Mouse (Mus musculus): ENCODE measurements around the gene Syt3. TPM values are rescaled to one million over a fixed set of nuclear protein-coding genes. Genes with fewer than 3 reads are reported as not detected.

Gene Syt3
- not detected for total RNA-seq (2023)

GRCm38 (mm10) chr7:44383980-44384715 lies at the start of gene Syt3:
Syt3 (plus strand) TSS chr7:44384102.

GRCm38 (mm10) chr7:44385720-44386119 lies 1.8 kb downstream of the Syt3 start, which contains the start of gene 1700008O03Rik:
1700008O03Rik (minus strand) TSS chr7:44385820.

DNA sequence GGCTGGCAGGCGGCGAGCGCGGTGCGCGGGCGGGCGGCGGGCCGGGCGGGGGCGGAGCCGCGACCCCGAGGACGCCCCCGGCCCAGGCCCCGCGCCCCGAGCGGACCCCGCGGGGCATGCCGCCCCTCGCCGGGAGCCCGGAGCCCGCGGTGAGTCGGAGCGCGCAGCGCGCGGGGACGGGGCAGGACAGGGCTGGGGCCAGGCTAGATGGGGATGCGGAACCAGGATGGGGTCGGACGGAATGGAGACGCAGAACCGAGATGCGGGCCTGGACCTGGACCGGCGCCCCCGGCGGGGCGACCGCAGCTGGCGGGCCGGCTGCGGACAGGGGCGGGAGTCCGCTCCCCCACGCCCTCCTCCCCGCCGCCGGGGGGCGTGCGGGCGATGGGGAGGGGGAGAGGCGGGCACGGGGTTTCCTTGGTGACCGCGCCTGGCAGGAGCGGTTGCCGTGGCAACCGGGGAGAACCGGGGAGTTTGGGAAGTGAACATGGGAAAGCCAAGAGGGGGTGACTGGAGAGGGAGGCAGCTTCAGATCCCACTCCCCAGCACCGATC lies 45.1 kb downstream of the Syt3 start, which contains the start of gene Lrrc4b:
Gene Lrrc4b, plus strand, starts transcription at position 51 of the 554 bp plus-strand sequence.

Other genes with a start within 250 kb of the Syt3 start
- not detected for gene Klk1b16, start 247.3 kb upstream of the Syt3 start, total RNA-seq (2023)
- gene Klk1b24, start 195.9 kb upstream of the Syt3 start, total RNA-seq (2023): not detected
- gene Klk1b3, start 185.9 kb upstream of the Syt3 start, total RNA-seq (2023): not detected
- gene Klk1b4, start 176.7 kb upstream of the Syt3 start, total RNA-seq (2023): not detected
- gene Klk1b5, start 168.2 kb upstream of the Syt3 start, total RNA-seq (2023): not detected
- gene Klk1, start 158.7 kb upstream of the Syt3 start, total RNA-seq (2023): 0.82 TPM
- gene Gm36864, start 147.9 kb upstream of the Syt3 start, total RNA-seq (2023): not detected
- gene 1700028J19Rik, start 137.4 kb upstream of the Syt3 start, total RNA-seq (2023): 3.3 TPM
- 214 TPM for gene 2410002F23Rik, start 137.4 kb upstream of the Syt3 start, total RNA-seq (2023)
- gene Acp4, start 126.7 kb upstream of the Syt3 start, total RNA-seq (2023): not detected
- not detected for gene Gm15517, start 122.7 kb upstream of the Syt3 start, total RNA-seq (2023)
- gene Clec11a, start 77.2 kb upstream of the Syt3 start, total RNA-seq (2023): 0.67 TPM
- gene Shank1, start 73.8 kb upstream of the Syt3 start, total RNA-seq (2023): 3.0 TPM
- gene 1700008O03Rik, start 1.7 kb downstream of the Syt3 start, total RNA-seq (2023): not detected
- not detected for gene Lrrc4b, start 44.9 kb downstream of the Syt3 start, total RNA-seq (2023)
- not detected for gene Aspdh, start 81.3 kb downstream of the Syt3 start, total RNA-seq (2023)
- 47.6 TPM for gene Josd2, start 83.9 kb downstream of the Syt3 start, total RNA-seq (2023)
- gene Emc10, start 112.4 kb downstream of the Syt3 start, total RNA-seq (2023): 80.4 TPM
- 6.6 TPM for gene Fam71e1, start 112.5 kb downstream of the Syt3 start, total RNA-seq (2023)
- gene Mybpc2, start 140.6 kb downstream of the Syt3 start, total RNA-seq (2023): 1.7 TPM
- gene Spib, start 148.0 kb downstream of the Syt3 start, total RNA-seq (2023): 25.1 TPM
- gene Pold1, start 164.7 kb downstream of the Syt3 start, total RNA-seq (2023): 41.4 TPM
- gene Nr1h2, start 169.8 kb downstream of the Syt3 start, total RNA-seq (2023): 291 TPM
- gene Napsa, start 188.3 kb downstream of the Syt3 start, total RNA-seq (2023): 38.9 TPM
- gene Kcnc3, start 206.6 kb downstream of the Syt3 start, total RNA-seq (2023): 1.00 TPM

Measured in CD4-positive naive resting alpha-beta T cell, adult 76 days (primary cell).